Mouse (Mus musculus) lung, adult 2 months (tissue): ENCODE data around the gene Ripk4. TPM values are rescaled to one million over a fixed set of nuclear protein-coding genes. Genes with fewer than 3 reads are reported as not detected.

Experiments
- DNase-seq: peaks from one replicate; pipeline ENCODE4 v3.0.0; 2022
- H3K4me1 ChIP-seq: fragments of 200-500 bp; 2 replicates; pipeline ENCODE4 v1.6.1; 2011; ENCODE audit warnings: low read length; ENCODE audit not compliant: control insufficient read depth, insufficient read depth
- H3K4me3 ChIP-seq: fragments of 200-500 bp; replicated peaks from 2 replicates; pipeline ENCODE3; 2011; ENCODE audit warnings: low read depth, mild to moderate bottlenecking, control low read depth, low read length; ENCODE audit errors: extremely low read depth
- CTCF ChIP-seq: fragments of 200-500 bp; IDR thresholded peaks from 2 replicates; pipeline ENCODE4 v1.5.1; 2011; ENCODE audit warnings: mild to moderate bottlenecking, low read length, control low read depth; ENCODE audit not compliant: insufficient read depth
- POLR2A ChIP-seq: fragments of 200-500 bp; IDR thresholded peaks from 2 replicates; pipeline ENCODE4 v1.6.1; 2011; ENCODE audit warnings: low read depth, mild to moderate bottlenecking, control low read depth, low read length, borderline replicate concordance; ENCODE audit errors: extremely low read depth
- WGBS: fragments of 180-500 bp; shearing (Covaris S2); methylation state at CpG from one replicate; pipeline ENCODE4 v1.1.7; 2018; 5-methylcytosine and 5-hydroxymethylcytosine counted together
- polyA plus RNA-seq: library from polyadenylated mRNA; depleted of rRNA; stranded (reverse); fragments of >200 nt; gene quantifications from 2 replicates; pipeline ENCODE4 v1.2.3, GENCODE M21; 2012

Gene Ripk4
- polyA plus RNA-seq, 1 experiment: 16.7 TPM

- 69% methylated on average over 6 of the region's 6 CpGs for WGBS
- no peak overlapping the region for H3K4me3 ChIP-seq
- no peak for TF ChIP-seq POLR2A
- TF ChIP-seq CTCF: no peak
- no peak for DNase-seq
- peaks cover 9% of the 10 kb centered on the region for H3K4me1 ChIP-seq
Measured at GRCm38 (mm10) chr16:97748421-97748820, 15.2 kb downstream of the Ripk4 start.

- DNase-seq: no peak
- Histone ChIP-seq H3K4me1 (no peaks in the 10 kb centered on the region), H3K4me3 (no peak overlapping the region)
- TF ChIP-seq CTCF: no peak
- TF ChIP-seq POLR2A: no peak
- WGBS: 74% methylated on average over 6 of the region's 6 CpGs
Measured at GRCm38 (mm10) chr16:97738030-97738429, 25.6 kb downstream of the Ripk4 start.

GRCm38 (mm10) chr16:97736562-97736961, 27.0 kb downstream of the Ripk4 start:
- Histone ChIP-seq H3K4me1 (no peaks in the 10 kb centered on the region), H3K4me3 (no peak overlapping the region)
- no peak for TF ChIP-seq CTCF
- TF ChIP-seq POLR2A: no peak
- DNase-seq: no peak
- WGBS: 61% methylated on average over 2 of the region's 2 CpGs

GRCm38 (mm10) chr16:97734760-97735322, 28.7 kb downstream of the Ripk4 start:
- H3K4me3 ChIP-seq: no peak overlapping the region
- DNase-seq: no peak
- no peaks in the 10 kb centered on the region for H3K4me1 ChIP-seq
- WGBS: 52% methylated on average over 9 of the region's 9 CpGs
- TF ChIP-seq POLR2A (no peak), CTCF (no peak)

GRCm38 (mm10) chr16:97733599-97733998, 30.0 kb downstream of the Ripk4 start:
- Histone ChIP-seq H3K4me3 (no peak overlapping the region), H3K4me1 (no peaks in the 10 kb centered on the region)
- WGBS: 61% methylated on average over 2 of the region's 2 CpGs
- no peak for TF ChIP-seq POLR2A
- TF ChIP-seq CTCF: no peak
- DNase-seq: no peak

- 59% methylated on average over 1 of the region's 1 CpGs for WGBS
- TF ChIP-seq CTCF (no peak), POLR2A (no peak)
- no peak overlapping the region for H3K4me3 ChIP-seq
- no peaks in the 10 kb centered on the region for H3K4me1 ChIP-seq
- no peak for DNase-seq
Measured at GRCm38 (mm10) chr16:97730321-97730720, 33.3 kb downstream of the Ripk4 start.

GRCm38 (mm10) chr16:97726436-97726835, 37.2 kb downstream of the Ripk4 start:
- 67% methylated on average over 3 of the region's 3 CpGs for WGBS
- Histone ChIP-seq H3K4me1 (no peaks in the 10 kb centered on the region), H3K4me3 (no peak overlapping the region)
- TF ChIP-seq CTCF (no peak), POLR2A (no peak)
- no peak for DNase-seq

GRCm38 (mm10) chr16:97720093-97720492, 43.5 kb downstream of the Ripk4 start:
- no peak for DNase-seq
- WGBS: 69% methylated on average over 1 of the region's 1 CpGs
- TF ChIP-seq POLR2A (no peak), CTCF (no peak)
- Histone ChIP-seq H3K4me1 (peaks cover 3% of the 10 kb centered on the region; the same call in 1 of the 2 replicates), H3K4me3 (no peak overlapping the region)

GRCm38 (mm10) chr16:97719392-97719983, 44.1 kb downstream of the Ripk4 start:
- Histone ChIP-seq H3K4me3 (no peak overlapping the region), H3K4me1 (peaks cover 3% of the 10 kb centered on the region; the same call in 1 of the 2 replicates)
- DNase-seq: no peak
- TF ChIP-seq CTCF (no peak), POLR2A (no peak)

- DNase-seq: no peak
- H3K4me1 ChIP-seq: peaks cover 3% of the 10 kb centered on the region; the same call in 1 of the 2 replicates
- TF ChIP-seq POLR2A (no peak), CTCF (no peak)
- 57% methylated on average over 6 of the region's 6 CpGs for WGBS
- no peak overlapping the region for H3K4me3 ChIP-seq
Measured at GRCm38 (mm10) chr16:97716567-97716966, 47.0 kb downstream of the Ripk4 start.

- no peak for DNase-seq
- Histone ChIP-seq H3K4me3 (no peak overlapping the region), H3K4me1 (no peaks in the 10 kb centered on the region; the same call in 1 of the 2 replicates)
- no peak for TF ChIP-seq CTCF
- no peak for TF ChIP-seq POLR2A
Measured at GRCm38 (mm10) chr16:97712129-97712528, 51.5 kb downstream of the Ripk4 start.
